Mouse (Mus musculus) G1E (cell line): ENCODE data around the gene Flot2. TPM values are rescaled to one million over a fixed set of nuclear protein-coding genes. Genes with fewer than 3 reads are reported as not detected.
A peak's percentile ranks its signal among the peaks of the same experiment; 100 is the strongest.

Experiments used
- ATAC-seq: 2 replicates; pipeline ENCODE4 v1.8.0; 2016; ENCODE audit warnings: mild to moderate bottlenecking; ENCODE audit not compliant: insufficient number of reproducible peaks, poor library complexity, low FRiP score, severe bottlenecking; ENCODE audit errors: extremely low read depth
- DNase-seq: peaks from one replicate; pipeline ENCODE4 v3.0.0; 2012; ENCODE audit warnings: low spot score
- H3K27me3 ChIP-seq: 2 replicates; pipeline ENCODE4 v1.6.1; 2012; ENCODE audit warnings: mild to moderate bottlenecking, low read length, inconsistent platforms; ENCODE audit not compliant: insufficient read depth
- H3K36me3 ChIP-seq: replicated peaks from 2 replicates; pipeline ENCODE3; 2012; ENCODE audit warnings: mild to moderate bottlenecking, inconsistent platforms
- H3K4me1 ChIP-seq: 2 replicates; pipeline ENCODE4 v1.6.1; 2012; ENCODE audit warnings: low read depth, low read length, inconsistent platforms, mixed read lengths; ENCODE audit not compliant: insufficient read depth
- H3K4me3 ChIP-seq: 2 replicates; pipeline ENCODE4 v1.5.1; 2012; ENCODE audit warnings: low read depth, mild to moderate bottlenecking, inconsistent platforms, low read length, moderate library complexity, mixed read lengths
- H3K9me3 ChIP-seq: replicated peaks from 2 replicates; pipeline ENCODE4 v1.6.1; 2012; ENCODE audit warnings: inconsistent platforms
- CTCF ChIP-seq: IDR thresholded peaks from 2 replicates; pipeline ENCODE4 v1.5.1; 2012; ENCODE audit warnings: low read depth, low read length, inconsistent platforms, mixed read lengths
- GATA1 ChIP-seq: IDR thresholded peaks from 2 replicates; pipeline ENCODE4 v1.6.1; 2012; ENCODE audit warnings: borderline replicate concordance, low read length, inconsistent platforms, mixed read lengths
- GATA2 ChIP-seq: IDR thresholded peaks from 2 replicates; pipeline ENCODE4 v1.6.1; 2012; ENCODE audit warnings: low read depth, low read length, inconsistent platforms, borderline replicate concordance
- POLR2AphosphoS5 ChIP-seq: IDR thresholded peaks from 2 replicates; pipeline ENCODE4 v1.6.1; 2012; ENCODE audit warnings: low read depth, low read length, inconsistent platforms; ENCODE audit not compliant: insufficient replicate concordance
- TAL1 ChIP-seq: conservative IDR thresholded peaks from 2 replicates; pipeline ENCODE4 v1.6.1; 2012; ENCODE audit warnings: low read depth, low read length, inconsistent platforms, mixed read lengths
- polyA plus RNA-seq: library from polyadenylated mRNA; stranded (reverse); fragments of >175 nt; gene quantifications from 2 replicates; pipeline ENCODE4 v1.2.3, GENCODE M21; 2012
- total RNA-seq, 2 experiments: library from RNA; stranded (forward) in 1 of 2; stranded (reverse) in 1 of 2; fragments of 200-1000 nt in 1 of 2; fragments of >200 nt in 1 of 2; fragmentation: Nextera tagmentation in 1 of 2; gene quantifications; 2 replicates each; pipeline ENCODE4 v1.2.3; 2014 to 2017

Flot2 gene
- total and polyA plus RNA-seq, 3 experiments, result 15.6 to 21.3 (median 19.4) TPM

GRCm38 (mm10) chr11:78029240-78029639 is 8.5 kb upstream of the Flot2 start:
- peaks cover 72% of the 10 kb centered on the region for H3K36me3 ChIP-seq
- ATAC-seq, result no peak
- no peak for DNase-seq
- H3K9me3 ChIP-seq, result no peaks in the 10 kb centered on the region
- H3K27me3 ChIP-seq, result no peaks in the 10 kb centered on the region
- H3K4me3 ChIP-seq, result no peak overlapping the region
- 0 out of 2 replicates have a peak, but pooled peaks have one; percentile 20 for TF ChIP-seq POLR2AphosphoS5
- no peak for TF ChIP-seq CTCF
- H3K4me1 ChIP-seq, result peaks cover 53% of the 10 kb centered on the region

GRCm38 (mm10) chr11:78030600-78030999 is 7.1 kb upstream of the Flot2 start:
- Histone ChIP-seq H3K9me3 (no peaks in the 10 kb centered on the region), H3K27me3 (no peaks in the 10 kb centered on the region), H3K4me3 (no peak overlapping the region), H3K36me3 (peaks cover 71% of the 10 kb centered on the region), H3K4me1 (peaks cover 61% of the 10 kb centered on the region)
- ATAC-seq, result no peak
- TF ChIP-seq POLR2AphosphoS5 (no peak), TAL1 (no peak), GATA2 (no peak), GATA1 (no peak), CTCF (no peak)
- no peak for DNase-seq

GRCm38 (mm10) chr11:78031389-78031788 is 6.3 kb upstream of the Flot2 start:
- no peak for ATAC-seq
- H3K4me3 ChIP-seq, result peak overlapping the region; percentile 76; the same call in 1 of the 2 replicates
- no peak for DNase-seq
- H3K4me1 ChIP-seq, result peaks cover 62% of the 10 kb centered on the region
- no peaks in the 10 kb centered on the region for H3K27me3 ChIP-seq
- H3K9me3 ChIP-seq, result no peaks in the 10 kb centered on the region
- TF ChIP-seq POLR2AphosphoS5, result no peak
- no peak for TF ChIP-seq TAL1
- no peak for TF ChIP-seq GATA2
- TF ChIP-seq CTCF, result no peak
- no peak for TF ChIP-seq GATA1
- H3K36me3 ChIP-seq, result peaks cover 71% of the 10 kb centered on the region

GRCm38 (mm10) chr11:78031947-78032808 is 5.6 kb upstream of the Flot2 start, which contains the start of gene Dhrs13:
Gene Dhrs13, plus strand, starts transcription at chr11:78032280.
- H3K27me3 ChIP-seq, result no peaks in the 10 kb centered on the region
- no peaks in the 10 kb centered on the region for H3K9me3 ChIP-seq
- H3K4me1 ChIP-seq, result peaks cover 69% of the 10 kb centered on the region
- H3K36me3 ChIP-seq, result peaks cover 71% of the 10 kb centered on the region
- ATAC-seq (peak; percentile 95), DNase-seq (peak; percentile 82)
- H3K4me3 ChIP-seq, result peak within 1 kb of the TSS; percentile 76
- no peak for TF ChIP-seq TAL1
- TF ChIP-seq POLR2AphosphoS5, result no peak
- TF ChIP-seq GATA1, result no peak
- no peak for TF ChIP-seq GATA2
- TF ChIP-seq CTCF, result peak; percentile 72

- DNase-seq, result no peak
- Histone ChIP-seq H3K9me3 (no peaks in the 10 kb centered on the region), H3K27me3 (no peaks in the 10 kb centered on the region), H3K4me3 (peak overlapping the region; percentile 76), H3K4me1 (peaks cover 74% of the 10 kb centered on the region), H3K36me3 (peaks cover 66% of the 10 kb centered on the region)
- TF ChIP-seq CTCF, result no peak
- no peak for TF ChIP-seq GATA2
- no peak for TF ChIP-seq GATA1
- no peak for TF ChIP-seq POLR2AphosphoS5
- no peak for TF ChIP-seq TAL1
- no peak for ATAC-seq
These were observed 4.9 kb upstream of the Flot2 start for GRCm38 (mm10) chr11:78032809-78033195.

- TF ChIP-seq TAL1, result no peak
- TF ChIP-seq POLR2AphosphoS5, result no peak
- TF ChIP-seq CTCF, result no peak
- TF ChIP-seq GATA2, result no peak
- no peak for TF ChIP-seq GATA1
- H3K9me3 ChIP-seq, result no peaks in the 10 kb centered on the region
- ATAC-seq, result no peak
- no peak for DNase-seq
- no peak overlapping the region; the same call in 1 of the 2 replicates for H3K4me3 ChIP-seq
- no peaks in the 10 kb centered on the region for H3K27me3 ChIP-seq
- H3K36me3 ChIP-seq, result peaks cover 54% of the 10 kb centered on the region
- H3K4me1 ChIP-seq, result peaks cover 73% of the 10 kb centered on the region
These were observed 3.7 kb upstream of the Flot2 start for GRCm38 (mm10) chr11:78033931-78034617.
